Mouse (Mus musculus) stomach, embryonic 16.5 days (tissue): ENCODE data around the gene Phox2b. TPM values are rescaled to one million over a fixed set of nuclear protein-coding genes. Genes with fewer than 3 reads are reported as not detected.

ENCODE experiments used
- ATAC-seq: fragments of 200-750 bp; cut with Nextera tagmentation; 2 replicates; pipeline ENCODE4 v1.8.0; 2017; ENCODE audit warnings: moderate number of reproducible peaks, moderate TSS enrichment; ENCODE audit not compliant: insufficient read depth, low FRiP score
- H3K27ac ChIP-seq: fragments of 300-500 bp; sonication (generic); 2 replicates; pipeline ENCODE4 v1.5.1; 2014; ENCODE audit warnings: low read length
- H3K27me3 ChIP-seq: fragments of 300-500 bp; sonication (generic); 2 replicates; pipeline ENCODE4 v1.6.1; 2014; ENCODE audit warnings: low read length, control low read depth, mixed read lengths; ENCODE audit not compliant: control insufficient read depth, insufficient read depth
- H3K36me3 ChIP-seq: fragments of 300-500 bp; sonication (generic); 2 replicates; pipeline ENCODE4 v1.6.1; 2014; ENCODE audit warnings: low read length; ENCODE audit not compliant: control insufficient read depth, insufficient read depth
- H3K4me1 ChIP-seq: fragments of 300-500 bp; sonication (generic); 2 replicates; pipeline ENCODE4 v1.6.1; 2014; ENCODE audit warnings: low read length, control low read depth, mixed read lengths; ENCODE audit not compliant: control insufficient read depth, insufficient read depth
- H3K4me2 ChIP-seq: fragments of 300-500 bp; sonication (generic); 2 replicates; pipeline ENCODE4 v1.6.1; 2014; ENCODE audit warnings: low read depth, low read length, mixed read lengths
- H3K4me3 ChIP-seq: fragments of 300-500 bp; sonication (generic); replicated peaks from 2 replicates; pipeline ENCODE4 v1.5.1; 2014; ENCODE audit warnings: mild to moderate bottlenecking, low read length
- H3K9ac ChIP-seq: fragments of 300-500 bp; sonication (generic); 2 replicates; pipeline ENCODE4 v1.6.1; 2014; ENCODE audit warnings: low read length
- H3K9me3 ChIP-seq: fragments of 300-500 bp; sonication (generic); replicated peaks from 2 replicates; pipeline ENCODE4 v1.6.1; 2016; ENCODE audit warnings: low read length, control low read depth; ENCODE audit not compliant: control insufficient read depth
- WGBS: fragments of 180-500 bp; shearing (Covaris S2); extraction: QIAGEN DNeasy Blood & Tissue Kit; methylation state at CpG from one replicate; pipeline ENCODE4 v1.1.7; 2014; 5-methylcytosine and 5-hydroxymethylcytosine counted together
- polyA plus RNA-seq: library from polyadenylated mRNA; unstranded; fragments of >200 nt; fragmentation: Nextera tagmentation; extraction: Ambion mirVana; gene quantifications from 2 replicates; pipeline ENCODE4 v1.2.1, GENCODE M21; 2015

The Phox2b gene
- 11.9 and 12.5 TPM in 2 replicates for polyA plus RNA-seq

GRCm38 (mm10) chr5:67098733-67099323 lies at the start of gene Phox2b:
TSS of gene Phox2b (minus strand) at chr5:67099301.
- H3K9me3 ChIP-seq: no peaks in the 10 kb centered on the region
- H3K36me3 ChIP-seq: no peaks in the 10 kb centered on the region
- H3K27ac ChIP-seq: peak within 1 kb of the TSS; percentile 30
- H3K9ac ChIP-seq: no peak within 1 kb of the TSS
- peaks cover 2% of the 10 kb centered on the region; the same call in 1 of the 2 replicates for H3K4me1 ChIP-seq
- peak; percentile 54; the same call in 1 of the 2 replicates for ATAC-seq
- H3K4me2 ChIP-seq: no peak within 1 kb of the TSS
- H3K4me3 ChIP-seq: peak within 1 kb of the TSS; percentile 16
- H3K27me3 ChIP-seq: peaks cover 88% of the 10 kb centered on the region
- WGBS: 2% methylated on average over 16 of the region's 16 CpGs

DNA sequence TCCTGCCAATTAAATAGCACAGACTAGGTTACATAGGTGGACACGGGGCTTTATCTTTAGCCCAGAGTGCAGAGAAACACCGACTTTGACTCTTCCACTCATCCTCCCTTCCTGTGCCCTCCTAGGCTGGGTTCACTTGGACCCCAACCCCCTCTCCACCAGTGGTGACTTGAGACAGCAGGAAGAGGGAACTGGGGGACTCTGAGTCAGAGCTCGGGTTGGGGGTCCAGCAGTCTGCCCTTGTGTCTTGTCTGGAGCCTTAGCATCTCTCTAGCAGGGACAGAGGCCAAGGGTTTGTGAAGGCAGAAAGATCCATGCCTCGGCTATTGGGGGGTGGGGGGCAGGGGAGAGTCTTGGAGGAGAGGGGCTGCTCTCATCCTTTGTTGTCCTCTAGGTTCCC lies 43.5 kb upstream of the Phox2b start:
- Histone ChIP-seq H3K27ac (no peak overlapping the region), H3K4me2 (no peak overlapping the region), H3K9me3 (no peaks in the 10 kb centered on the region), H3K4me1 (no peaks in the 10 kb centered on the region), H3K4me3 (no peak overlapping the region), H3K36me3 (no peaks in the 10 kb centered on the region), H3K27me3 (no peaks in the 10 kb centered on the region), H3K9ac (no peak overlapping the region)
- 74% methylated on average over 4 of the region's 4 CpGs for WGBS
- no peak for ATAC-seq

DNA sequence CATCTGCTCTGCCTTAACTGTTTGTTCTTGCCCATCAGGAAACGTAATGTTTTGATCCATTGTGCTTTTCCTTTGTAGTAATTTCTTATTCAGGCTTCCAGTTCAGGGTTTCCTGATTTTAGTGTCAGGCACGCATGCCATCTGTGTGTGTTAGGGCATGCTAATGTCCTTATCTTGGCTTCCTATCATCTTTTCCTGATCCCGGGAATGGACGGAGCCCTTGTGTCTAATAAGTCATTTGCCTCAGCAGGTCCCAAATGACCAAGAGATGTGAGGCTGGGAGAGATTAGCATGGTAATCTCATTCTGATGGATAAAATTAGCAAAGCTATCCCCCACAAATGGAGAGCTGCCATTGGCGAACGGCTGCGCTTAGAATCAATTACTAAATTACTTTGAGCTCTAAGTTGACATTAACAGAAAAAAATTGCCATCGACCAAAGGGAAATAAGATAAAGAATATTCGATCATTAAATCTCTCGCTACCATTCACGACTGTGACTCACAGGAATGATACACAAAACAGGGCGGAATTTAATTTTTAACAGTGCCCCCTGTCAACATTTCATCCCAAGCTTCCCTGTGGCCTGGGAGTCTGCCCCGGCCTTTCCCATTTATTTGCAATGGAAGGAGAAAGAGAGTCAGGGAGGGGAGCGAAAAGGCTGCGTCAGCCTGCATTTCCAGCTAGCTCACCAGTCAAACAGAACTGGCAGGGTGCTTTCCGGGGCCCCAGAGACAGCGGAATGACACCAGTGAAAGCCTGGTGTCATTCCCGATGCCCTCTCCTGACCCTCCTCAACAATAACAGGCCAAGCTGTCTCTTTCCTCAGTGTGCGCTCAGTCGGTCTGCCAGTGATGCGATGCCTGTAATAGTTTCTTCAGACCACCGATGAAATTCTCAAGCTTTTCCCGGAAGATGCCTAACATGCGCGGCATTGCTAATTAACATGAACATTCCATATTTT lies 40.2 kb upstream of the Phox2b start:
- WGBS: 59% methylated on average over 25 of the region's 25 CpGs
- H3K4me3 ChIP-seq: no peak overlapping the region
- no peak for ATAC-seq
- H3K27me3 ChIP-seq: no peaks in the 10 kb centered on the region
- H3K9me3 ChIP-seq: no peaks in the 10 kb centered on the region
- no peaks in the 10 kb centered on the region for H3K36me3 ChIP-seq
- H3K4me1 ChIP-seq: no peaks in the 10 kb centered on the region
- H3K27ac ChIP-seq: no peak overlapping the region
- H3K4me2 ChIP-seq: no peak overlapping the region
- H3K9ac ChIP-seq: no peak overlapping the region

DNA sequence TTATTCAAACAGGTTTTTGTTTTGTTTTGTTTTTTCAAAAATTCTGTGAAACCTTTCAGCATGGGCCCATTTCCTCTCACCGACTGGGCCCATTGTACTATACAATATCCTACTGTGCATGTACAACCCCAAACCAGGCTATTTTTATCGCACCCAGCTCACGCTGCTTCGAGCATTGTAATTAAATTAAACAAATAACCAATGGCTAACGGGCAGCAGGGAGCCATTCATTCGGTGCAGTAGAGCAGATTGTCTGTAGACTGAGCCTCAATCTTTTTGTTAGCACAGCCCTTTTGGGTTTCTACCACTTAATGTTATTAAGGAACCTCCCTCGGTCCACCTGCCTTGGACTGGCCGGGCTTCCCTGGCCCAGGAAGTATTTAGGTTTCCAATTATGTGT lies 39.5 kb upstream of the Phox2b start:
- H3K36me3 ChIP-seq: no peaks in the 10 kb centered on the region
- ATAC-seq: no peak
- no peaks in the 10 kb centered on the region for H3K27me3 ChIP-seq
- no peak overlapping the region for H3K4me2 ChIP-seq
- WGBS: 67% methylated on average over 8 of the region's 8 CpGs
- H3K9ac ChIP-seq: no peak overlapping the region
- no peak overlapping the region for H3K27ac ChIP-seq
- H3K4me3 ChIP-seq: no peak overlapping the region
- no peaks in the 10 kb centered on the region for H3K4me1 ChIP-seq
- no peaks in the 10 kb centered on the region for H3K9me3 ChIP-seq

- H3K27ac ChIP-seq: no peak overlapping the region
- H3K9me3 ChIP-seq: no peaks in the 10 kb centered on the region
- H3K36me3 ChIP-seq: no peaks in the 10 kb centered on the region
- H3K4me1 ChIP-seq: no peaks in the 10 kb centered on the region
- H3K9ac ChIP-seq: no peak overlapping the region
- WGBS: 28% methylated on average over 6 of the region's 6 CpGs
- H3K27me3 ChIP-seq: no peaks in the 10 kb centered on the region
- H3K4me3 ChIP-seq: no peak overlapping the region
- no peak overlapping the region for H3K4me2 ChIP-seq
- ATAC-seq: no peak
These were observed 35.6 kb upstream of the Phox2b start for GRCm38 (mm10) chr5:67134698-67135097.

GRCm38 (mm10) chr5:67131671-67132070 lies 32.6 kb upstream of the Phox2b start:
- H3K27ac ChIP-seq: no peak overlapping the region
- no peaks in the 10 kb centered on the region for H3K36me3 ChIP-seq
- H3K4me2 ChIP-seq: no peak overlapping the region
- no peak overlapping the region for H3K4me3 ChIP-seq
- ATAC-seq: no peak
- no peaks in the 10 kb centered on the region for H3K9me3 ChIP-seq
- no peaks in the 10 kb centered on the region for H3K27me3 ChIP-seq
- H3K4me1 ChIP-seq: no peaks in the 10 kb centered on the region
- no peak overlapping the region for H3K9ac ChIP-seq
- 80% methylated on average over 2 of the region's 2 CpGs for WGBS

DNA sequence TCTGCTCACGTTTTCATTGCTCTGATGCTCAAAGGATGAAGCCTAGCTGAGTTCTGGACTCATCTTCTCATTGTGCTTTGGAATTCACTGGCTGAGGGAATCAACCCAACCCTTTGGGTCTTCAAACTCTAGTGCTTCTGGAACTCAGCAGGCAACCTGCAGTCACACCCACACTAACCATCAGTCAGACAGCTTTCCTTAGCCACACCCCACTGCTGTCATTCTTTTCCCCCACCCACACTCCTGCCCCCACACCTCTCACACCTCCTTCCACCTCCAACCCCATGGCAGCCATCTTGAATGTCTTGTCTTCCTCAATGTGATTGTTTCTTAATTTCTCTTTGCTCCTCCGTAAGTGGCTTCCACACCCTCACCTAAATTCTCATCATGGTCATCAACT lies 7.2 kb upstream of the Phox2b start:
- H3K9ac ChIP-seq: no peak overlapping the region
- no peak for ATAC-seq
- H3K9me3 ChIP-seq: no peaks in the 10 kb centered on the region
- 76% methylated on average over 2 of the region's 2 CpGs for WGBS
- H3K36me3 ChIP-seq: no peaks in the 10 kb centered on the region
- no peak overlapping the region for H3K27ac ChIP-seq
- no peak overlapping the region for H3K4me3 ChIP-seq
- no peaks in the 10 kb centered on the region for H3K4me1 ChIP-seq
- H3K27me3 ChIP-seq: peaks cover 36% of the 10 kb centered on the region
- H3K4me2 ChIP-seq: no peak overlapping the region

DNA sequence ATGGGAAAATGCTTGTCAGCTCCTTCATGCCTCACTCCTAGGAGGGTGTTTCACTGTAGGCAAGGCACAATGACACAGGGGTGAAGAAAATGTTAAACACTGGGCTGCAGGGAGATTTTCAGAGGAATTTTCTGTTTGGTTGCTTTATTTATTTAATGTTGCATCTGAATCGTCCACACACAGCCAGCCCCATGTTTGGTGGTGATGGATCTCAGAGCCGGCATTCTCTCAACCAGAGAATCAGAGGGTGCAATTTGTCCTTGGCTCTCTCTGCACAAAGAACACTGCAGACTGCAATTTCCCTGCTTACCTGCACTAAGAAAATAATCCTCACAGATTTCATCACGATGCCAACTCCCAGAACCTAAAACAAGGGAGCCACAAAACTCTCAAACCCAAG lies 3.9 kb upstream of the Phox2b start:
- no peak overlapping the region for H3K4me2 ChIP-seq
- no peaks in the 10 kb centered on the region for H3K4me1 ChIP-seq
- no peak overlapping the region for H3K9ac ChIP-seq
- no peak for ATAC-seq
- no peak overlapping the region for H3K4me3 ChIP-seq
- no peaks in the 10 kb centered on the region for H3K9me3 ChIP-seq
- H3K27me3 ChIP-seq: peaks cover 66% of the 10 kb centered on the region
- no peaks in the 10 kb centered on the region for H3K36me3 ChIP-seq
- 11% methylated on average over 3 of the region's 3 CpGs for WGBS
- H3K27ac ChIP-seq: no peak overlapping the region
